Comparison of ENCODE assay signal across 23 mouse cellular contexts in genomic region chr2:4190995-4191394, GRCm38 (mm10).
DNase-seq lines count a peak whose midpoint lies in the region; ATAC-seq lines count a peak whose summit lies in the region.
"Had no signal": no experiment of that assay in that cellular context is flagged by ENCODE, and none has a peak within 500 bp of the region (broad histone marks: within the 10 kb centered on the region; RNA-seq: fewer than 3 reads in every experiment).

No protein-coding gene starts in this region.

- peaks cover 39% of the 10 kb centered on the region for H3K4me1 ChIP-seq in hindbrain, embryonic 10.5 days (replicated peaks)
- peaks cover 8% of the 10 kb centered on the region for H3K4me1 ChIP-seq in hindbrain, embryonic 16.5 days (ENCODE audit: control insufficient read depth, insufficient read depth, low read depth, low read length)
- H3K4me1 ChIP-seq in neural tube, embryonic 12.5 days, result peaks cover 10% of the 10 kb centered on the region; the same call in 1 of the 2 replicates
- peaks cover 21% of the 10 kb centered on the region for H3K4me1 ChIP-seq in neural tube, embryonic 15.5 days
- peaks cover 30% of the 10 kb centered on the region for H3K4me1 ChIP-seq in hindbrain, embryonic 12.5 days
- peaks cover 33% of the 10 kb centered on the region for H3K4me1 ChIP-seq in neural tube, embryonic 13.5 days (replicated peaks)

- 37% methylated on average over 5 of the region's 5 CpGs for WGBS in hindbrain, embryonic 10.5 days
- WGBS in hindbrain, embryonic 16.5 days, result 15% methylated on average over 5 of the region's 5 CpGs
- 40% methylated on average over 5 of the region's 5 CpGs for WGBS in neural tube, embryonic 12.5 days
- WGBS in neural tube, embryonic 15.5 days, result 20% methylated on average over 5 of the region's 5 CpGs
- WGBS in hindbrain, embryonic 12.5 days, result 29% methylated on average over 5 of the region's 5 CpGs
- WGBS in neural tube, embryonic 13.5 days, result 34% methylated on average over 5 of the region's 5 CpGs

- H3K27ac ChIP-seq in hindbrain, embryonic 10.5 days, result 0 out of 2 replicates have a peak overlapping the region, but pooled peaks have one; percentile 62
- H3K27ac ChIP-seq in hindbrain, embryonic 16.5 days (ENCODE audit: low read depth, low read length), result no peak overlapping the region
- no peak overlapping the region for H3K27ac ChIP-seq in neural tube, embryonic 12.5 days
- H3K27ac ChIP-seq in neural tube, embryonic 15.5 days (replicated peaks), result no peak overlapping the region
- 0 out of 2 replicates have a peak overlapping the region, but pooled peaks have one; percentile 52 for H3K27ac ChIP-seq in hindbrain, embryonic 12.5 days
- no peak overlapping the region for H3K27ac ChIP-seq in neural tube, embryonic 13.5 days (replicated peaks)
- H3K27ac ChIP-seq: embryonic facial prominence, embryonic 10.5 days; forebrain, embryonic 13.5 days; heart, embryonic 10.5 days had no signal

- no peak overlapping the region for H3K9ac ChIP-seq in hindbrain, embryonic 16.5 days (ENCODE audit: low read depth, low read length)
- H3K9ac ChIP-seq in neural tube, embryonic 12.5 days, result no peak overlapping the region
- no peak overlapping the region for H3K9ac ChIP-seq in neural tube, embryonic 15.5 days (replicated peaks)
- no peak overlapping the region for H3K9ac ChIP-seq in hindbrain, embryonic 12.5 days
- no peak overlapping the region for H3K9ac ChIP-seq in neural tube, embryonic 13.5 days
- H3K9ac ChIP-seq: forebrain, embryonic 13.5 days; forebrain, postnatal 0 days had no signal

- no peak for ATAC-seq in hindbrain, embryonic 16.5 days
- 0 out of 2 replicates have a peak, but pooled peaks have one; percentile 45 for ATAC-seq in neural tube, embryonic 12.5 days (ENCODE audit: low FRiP score, low read depth)
- no peak for ATAC-seq in neural tube, embryonic 15.5 days (ENCODE audit: low FRiP score)
- peak; percentile 51 for ATAC-seq in hindbrain, embryonic 12.5 days (ENCODE audit: low FRiP score)
- 0 out of 2 replicates have a peak, but pooled peaks have one; percentile 55 for ATAC-seq in neural tube, embryonic 13.5 days (ENCODE audit: low read depth)
- ATAC-seq: CD4-positive, CD25-positive, alpha-beta regulatory T cell, adult 4 months; forebrain, embryonic 13.5 days; forebrain, postnatal 0 days had no signal

- H3K36me3 ChIP-seq in hindbrain, embryonic 10.5 days, result no peaks in the 10 kb centered on the region
- no peaks in the 10 kb centered on the region for H3K36me3 ChIP-seq in hindbrain, embryonic 16.5 days (ENCODE audit: control insufficient read depth, insufficient read depth, low read length)
- H3K36me3 ChIP-seq in neural tube, embryonic 12.5 days, result no peaks in the 10 kb centered on the region
- no peaks in the 10 kb centered on the region for H3K36me3 ChIP-seq in neural tube, embryonic 15.5 days
- no peaks in the 10 kb centered on the region for H3K36me3 ChIP-seq in hindbrain, embryonic 12.5 days
- H3K36me3 ChIP-seq in neural tube, embryonic 13.5 days, result no peaks in the 10 kb centered on the region
- H3K36me3 ChIP-seq: embryonic facial prominence, embryonic 10.5 days; G1E; heart, embryonic 10.5 days had no signal

- H3K4me2 ChIP-seq in hindbrain, embryonic 16.5 days (ENCODE audit: low read length), result no peak overlapping the region
- no peak overlapping the region for H3K4me2 ChIP-seq in neural tube, embryonic 12.5 days (replicated peaks)
- no peak overlapping the region for H3K4me2 ChIP-seq in neural tube, embryonic 15.5 days
- H3K4me2 ChIP-seq in hindbrain, embryonic 12.5 days (replicated peaks), result no peak overlapping the region
- no peak overlapping the region for H3K4me2 ChIP-seq in neural tube, embryonic 13.5 days
- H3K4me2 ChIP-seq: forebrain, embryonic 13.5 days had no signal

- no peaks in the 10 kb centered on the region for H3K9me3 ChIP-seq in hindbrain, embryonic 10.5 days
- H3K9me3 ChIP-seq in hindbrain, embryonic 16.5 days (ENCODE audit: control insufficient read depth, low read length), result no peaks in the 10 kb centered on the region
- H3K9me3 ChIP-seq in neural tube, embryonic 12.5 days, result 0 out of 2 replicates have a peak, but pooled peaks cover 4% of the 10 kb centered on the region
- H3K9me3 ChIP-seq in neural tube, embryonic 15.5 days (replicated peaks), result no peaks in the 10 kb centered on the region
- H3K9me3 ChIP-seq in hindbrain, embryonic 12.5 days (replicated peaks), result no peaks in the 10 kb centered on the region
- no peaks in the 10 kb centered on the region for H3K9me3 ChIP-seq in neural tube, embryonic 13.5 days
- H3K9me3 ChIP-seq: embryonic facial prominence, embryonic 10.5 days; forebrain, embryonic 13.5 days; G1E; heart, embryonic 10.5 days had no signal

- H3K4me3 ChIP-seq in hindbrain, embryonic 10.5 days, result no peak overlapping the region
- no peak overlapping the region for H3K4me3 ChIP-seq in hindbrain, embryonic 16.5 days (ENCODE audit: low read length)
- H3K4me3 ChIP-seq in neural tube, embryonic 12.5 days, result no peak overlapping the region
- no peak overlapping the region for H3K4me3 ChIP-seq in neural tube, embryonic 15.5 days (replicated peaks)
- H3K4me3 ChIP-seq in hindbrain, embryonic 12.5 days, result no peak overlapping the region
- H3K4me3 ChIP-seq in neural tube, embryonic 13.5 days, result no peak overlapping the region
- H3K4me3 ChIP-seq: embryonic facial prominence, embryonic 10.5 days; forebrain, embryonic 13.5 days; heart, embryonic 10.5 days had no signal

- peak; percentile 35 for DNase-seq in hindbrain, embryonic 10.5 days (ENCODE audit: low spot score)
- DNase-seq in thymus, postnatal 36 days, result no peak
- DNase-seq in gastrocnemius, postnatal 4 days (ENCODE audit: low spot score in 2 of 2), result no peak
- DNase-seq: adrenal gland, adult 8-10 months; adrenal gland, postnatal 36 days; B cell, adult 2 months; cerebellum, adult 2 months; cerebellum, postnatal 10 days; forebrain, postnatal 0 days; gastrocnemius, postnatal 14 days; heart, adult 18-20 months; heart, postnatal 10 days; heart, postnatal 4 days had no signal

- H3K27me3 ChIP-seq in hindbrain, embryonic 10.5 days (ENCODE audit: insufficient read depth, poor library complexity, severe bottlenecking), result no peaks in the 10 kb centered on the region
- H3K27me3 ChIP-seq in hindbrain, embryonic 16.5 days (replicated peaks; ENCODE audit: control insufficient read depth, insufficient read depth, low read length), result no peaks in the 10 kb centered on the region
- no peaks in the 10 kb centered on the region for H3K27me3 ChIP-seq in neural tube, embryonic 12.5 days (replicated peaks)
- H3K27me3 ChIP-seq in neural tube, embryonic 15.5 days (replicated peaks), result no peaks in the 10 kb centered on the region
- H3K27me3 ChIP-seq in hindbrain, embryonic 12.5 days, result no peaks in the 10 kb centered on the region
- H3K27me3 ChIP-seq in neural tube, embryonic 13.5 days, result no peaks in the 10 kb centered on the region
- H3K27me3 ChIP-seq: forebrain, embryonic 13.5 days had no signal

Comparison
In these comparisons a context has a peak if more than half of its experiments do, and no peak if none do; other contexts are left out.
1. H3K27ac ChIP-seq: peak in hindbrain, embryonic 10.5 days (single experiment) and hindbrain, embryonic 12.5 days (single experiment); none in hindbrain, embryonic 16.5 days (single experiment), neural tube, embryonic 12.5 days (single experiment), neural tube, embryonic 15.5 days (single experiment) and neural tube, embryonic 13.5 days (single experiment).
2. ATAC-seq: peak in neural tube, embryonic 12.5 days (single experiment), hindbrain, embryonic 12.5 days (single experiment) and neural tube, embryonic 13.5 days (single experiment); none in hindbrain, embryonic 16.5 days (single experiment) and neural tube, embryonic 15.5 days (single experiment).